14 mouse cellular contexts compared by ENCODE assay signal in genomic region chr8:124184078-124184477, GRCm38 (mm10). TPM values are rescaled to one million over a fixed set of nuclear protein-coding genes. Genes with fewer than 3 reads are reported as not detected.
DNase-seq lines count a peak whose midpoint lies in the region; ATAC-seq and TF ChIP-seq lines count a peak whose summit lies in the region.
"Had no signal": no experiment of that assay in that cellular context is flagged by ENCODE, and none has a peak within 500 bp of the region (broad histone marks: within the 10 kb centered on the region; RNA-seq: fewer than 3 reads in every experiment).

No protein-coding gene starts in this region.

- intact Hi-C loops in heart, adult 2 months (cut with DNase I): no loop called here
- intact Hi-C loops in heart, postnatal 25 days (cut with DNase I): no loop called here
- intact Hi-C loops in heart, postnatal 10 days (cut with DNase I): loop anchor here (5.0 kb wide), 1 partner anchor 133 kb away; no protein-coding TSS in a partner anchor

- no peak overlapping the region for H3K4me3 ChIP-seq in heart, adult 2 months
- no peak overlapping the region for H3K4me3 ChIP-seq in midbrain, embryonic 15.5 days
- H3K4me3 ChIP-seq in midbrain, embryonic 10.5 days: no peak overlapping the region
- no peak overlapping the region for H3K4me3 ChIP-seq in stomach, embryonic 16.5 days (replicated peaks; ENCODE audit: low read length)

- TF ChIP-seq CTCF in heart, adult 2 months (IDR thresholded peaks at IDR 0.05): no peak

- peak; percentile 43; the same call in 1 of the 2 replicates for TF ChIP-seq EP300 in heart, adult 2 months (IDR thresholded peaks at IDR 0.05; ENCODE audit: insufficient read depth, low read depth, low read length)

- no peaks in the 10 kb centered on the region for H3K79me2 ChIP-seq in heart, adult 2 months (replicated peaks; ENCODE audit: control insufficient read depth, insufficient read depth, low read length)

- TF ChIP-seq POLR2A in heart, adult 2 months (IDR thresholded peaks at IDR 0.05; ENCODE audit: insufficient read depth, low read depth, low read length): no peak

- H3K4me1 ChIP-seq in heart, adult 2 months (ENCODE audit: control insufficient read depth, insufficient read depth, low read length): peaks cover 7% of the 10 kb centered on the region
- H3K4me1 ChIP-seq in midbrain, embryonic 15.5 days: no peaks in the 10 kb centered on the region
- H3K4me1 ChIP-seq in midbrain, embryonic 10.5 days: peaks cover 9% of the 10 kb centered on the region; the same call in 1 of the 2 replicates
- peaks cover 21% of the 10 kb centered on the region for H3K4me1 ChIP-seq in stomach, embryonic 16.5 days (ENCODE audit: control insufficient read depth, insufficient read depth, low read length)

- H3K9ac ChIP-seq in heart, adult 2 months (ENCODE audit: low read depth, low read length): no peak overlapping the region
- no peak overlapping the region for H3K9ac ChIP-seq in midbrain, embryonic 15.5 days
- no peak overlapping the region for H3K9ac ChIP-seq in stomach, embryonic 16.5 days (ENCODE audit: low read length)
- H3K9ac ChIP-seq: liver, embryonic 14.5 days had no signal

- DNase-seq in heart, adult 2 months: peak in 1 of 2 experiments; percentile 40
- no peak for DNase-seq in heart, postnatal 25 days (ENCODE audit: low spot score)
- DNase-seq in midbrain, embryonic 10.5 days (ENCODE audit: low spot score): no peak
- DNase-seq in heart, postnatal 10 days: peak; percentile 54 to 55
- DNase-seq in cerebellum, postnatal 10 days: no peak
- DNase-seq in adrenal gland, postnatal 25 days: no peak
- DNase-seq: adrenal gland, postnatal 14 days; cerebellum, adult 18-20 months; kidney, postnatal 36 days; thymus, postnatal 36 days had no signal

- no peaks in the 10 kb centered on the region for H3K27me3 ChIP-seq in heart, adult 2 months (ENCODE audit: control insufficient read depth, insufficient read depth, low read length)
- no peaks in the 10 kb centered on the region for H3K27me3 ChIP-seq in midbrain, embryonic 15.5 days (replicated peaks)
- no peaks in the 10 kb centered on the region for H3K27me3 ChIP-seq in midbrain, embryonic 10.5 days (ENCODE audit: low read depth, poor library complexity, severe bottlenecking)
- H3K27me3 ChIP-seq in stomach, embryonic 16.5 days (ENCODE audit: control insufficient read depth, insufficient read depth, low read length): no peaks in the 10 kb centered on the region

- no peaks in the 10 kb centered on the region for H3K36me3 ChIP-seq in heart, adult 2 months (ENCODE audit: control insufficient read depth, insufficient read depth, low read length)
- H3K36me3 ChIP-seq in midbrain, embryonic 15.5 days (replicated peaks): no peaks in the 10 kb centered on the region
- no peaks in the 10 kb centered on the region for H3K36me3 ChIP-seq in midbrain, embryonic 10.5 days
- no peaks in the 10 kb centered on the region for H3K36me3 ChIP-seq in stomach, embryonic 16.5 days (ENCODE audit: control insufficient read depth, insufficient read depth, low read length)

- H3K4me2 ChIP-seq in midbrain, embryonic 15.5 days: no peak overlapping the region
- no peak overlapping the region for H3K4me2 ChIP-seq in stomach, embryonic 16.5 days (ENCODE audit: low read depth, low read length)

- H3K9me3 ChIP-seq in midbrain, embryonic 15.5 days: no peaks in the 10 kb centered on the region
- H3K9me3 ChIP-seq in midbrain, embryonic 10.5 days (replicated peaks): no peaks in the 10 kb centered on the region
- H3K9me3 ChIP-seq in stomach, embryonic 16.5 days (replicated peaks; ENCODE audit: control insufficient read depth, low read length): no peaks in the 10 kb centered on the region

- H3K27ac ChIP-seq in heart, adult 2 months: no peak overlapping the region
- H3K27ac ChIP-seq in midbrain, embryonic 15.5 days: peak overlapping the region; percentile 1; the same call in 1 of the 2 replicates
- no peak overlapping the region for H3K27ac ChIP-seq in midbrain, embryonic 10.5 days (replicated peaks)
- peak overlapping the region; percentile 31 for H3K27ac ChIP-seq in stomach, embryonic 16.5 days (ENCODE audit: low read length)
- H3K27ac ChIP-seq: liver, embryonic 14.5 days had no signal

- no peak for ATAC-seq in midbrain, embryonic 15.5 days (replicated peaks)
- peak; percentile 52; the same call in 1 of the 2 replicates for ATAC-seq in stomach, embryonic 16.5 days (ENCODE audit: insufficient read depth, low FRiP score)
- ATAC-seq: inflammation-experienced regulatory T-cells, adult 6 months had no signal

- 68% methylated on average over 3 of the region's 3 CpGs for WGBS in heart, adult 2 months
- WGBS in midbrain, embryonic 15.5 days: 62% methylated on average over 3 of the region's 3 CpGs
- WGBS in midbrain, embryonic 10.5 days: 85% methylated on average over 3 of the region's 3 CpGs
- 68% methylated on average over 3 of the region's 3 CpGs for WGBS in stomach, embryonic 16.5 days

RNA-seq across cellular contexts. Expression of gene Galnt2, which starts 47.1 kb away (rescaled TPM):
- total RNA-seq in heart, adult 2 months (2021): 10 to 100 TPM; 35.2 to 42.9 TPM
- 3.7 and 8.8 TPM in 2 replicates for polyA plus RNA-seq in heart, adult 2 months (2012; rRNA removed)
- total RNA-seq in heart, postnatal 25 days (2021): 10 to 100 TPM; 37.7 to 41.6 TPM
- 67.4 and 78.1 TPM in 2 replicates for polyA plus RNA-seq in midbrain, embryonic 15.5 days (2015; fragmentation: Nextera tagmentation; extraction: Ambion mirVana)
- polyA plus RNA-seq in midbrain, embryonic 10.5 days (2016; fragmentation: Nextera tagmentation; extraction: Ambion mirVana): 35.3 and 47.5 TPM in 2 replicates
- 10 to 100 TPM; 45.6 to 51.4 TPM for total RNA-seq in heart, postnatal 10 days (2021)
- 47.4 and 49.3 TPM in 2 replicates for polyA plus RNA-seq in stomach, embryonic 16.5 days (2015; fragmentation: Nextera tagmentation; extraction: Ambion mirVana)
- 33.5 and 60.5 TPM in 2 replicates for total RNA-seq in adrenal gland, postnatal 25 days (2021)

Comparison
In these comparisons a context has a peak if more than half of its experiments do, and no peak if none do; other contexts are left out.
1. DNase-seq: peak in heart, postnatal 10 days (2 of 2); none in heart, postnatal 25 days (single experiment), midbrain, embryonic 10.5 days (single experiment), cerebellum, postnatal 10 days (0 of 2) and adrenal gland, postnatal 25 days (single experiment).
2. H3K27ac ChIP-seq: peak in midbrain, embryonic 15.5 days (single experiment) and stomach, embryonic 16.5 days (single experiment); none in heart, adult 2 months (single experiment) and midbrain, embryonic 10.5 days (single experiment).